Mouse (Mus musculus): ENCODE data around the gene Acap1.

GRCm38 (mm10) chr11:69871822-69872221 is 23.5 kb downstream of the Acap1 start:
- TF ChIP-seq POLR2A (IDR thresholded peaks at IDR 0.05; ENCODE audit: insufficient read depth, low read depth, low read length), result no peak
- TF ChIP-seq CTCF (IDR thresholded peaks at IDR 0.05), result no peak

Measured in heart, adult 2 months (tissue).